7 mouse cellular contexts compared by ENCODE assay signal in the genomic region with DNA sequence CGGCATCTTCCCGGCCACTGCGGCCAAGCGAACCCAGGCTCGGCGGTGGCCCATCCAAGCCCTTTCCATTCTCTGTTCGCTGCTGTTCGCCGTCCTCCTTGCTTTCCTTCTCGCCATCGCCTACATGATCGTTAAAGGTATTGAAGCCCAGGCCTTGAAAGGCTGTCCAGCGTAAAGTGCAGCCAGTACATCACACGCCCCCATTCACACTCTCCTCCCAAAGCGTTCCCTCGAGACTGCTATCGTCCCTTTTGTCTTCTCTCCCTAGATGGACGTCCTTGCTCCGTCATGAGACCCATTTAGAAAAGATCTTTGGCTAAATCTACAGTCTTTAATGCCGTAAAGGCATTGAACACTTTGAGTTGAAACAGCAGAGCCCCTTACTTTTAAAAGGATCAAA. TPM values are rescaled to one million over a fixed set of nuclear protein-coding genes. Genes with fewer than 3 reads are reported as not detected.
DNase-seq lines count a peak whose midpoint lies in the region; ATAC-seq lines count a peak whose summit lies in the region.

No protein-coding gene starts in this region.

- no peaks in the 10 kb centered on the region for H3K27me3 ChIP-seq in megakaryocyte, embryonic 14.5 days (replicated peaks)
- no peaks in the 10 kb centered on the region for H3K27me3 ChIP-seq in hindbrain, embryonic 15.5 days
- H3K27me3 ChIP-seq in neural tube, embryonic 12.5 days (replicated peaks) = no peaks in the 10 kb centered on the region

- no peak for ATAC-seq in megakaryocyte, adult 5-6 weeks (ENCODE audit: poor library complexity, severe bottlenecking)
- no peak; the same call in 1 of the 2 replicates for ATAC-seq in hindbrain, embryonic 15.5 days (ENCODE audit: low FRiP score, low read depth)
- ATAC-seq in neural tube, embryonic 12.5 days (ENCODE audit: low FRiP score, low read depth) = 0 out of 2 replicates have a peak, but pooled peaks have one; percentile 0

- peak overlapping the region; percentile 98 for H3K4me3 ChIP-seq in megakaryocyte, embryonic 14.5 days (replicated peaks)
- H3K4me3 ChIP-seq in hindbrain, embryonic 15.5 days = peak overlapping the region; percentile 81
- H3K4me3 ChIP-seq in neural tube, embryonic 12.5 days = peak overlapping the region; percentile 82

- peaks cover 34% of the 10 kb centered on the region for H3K4me1 ChIP-seq in megakaryocyte, embryonic 14.5 days
- H3K4me1 ChIP-seq in hindbrain, embryonic 15.5 days (replicated peaks) = peaks cover 33% of the 10 kb centered on the region
- H3K4me1 ChIP-seq in neural tube, embryonic 12.5 days = peaks cover 15% of the 10 kb centered on the region

- under 1% methylated on average over 19 of the region's 20 CpGs for WGBS in hindbrain, embryonic 15.5 days
- WGBS in neural tube, embryonic 12.5 days = 1% methylated on average over 20 of the region's 20 CpGs

- no peaks in the 10 kb centered on the region for H3K9me3 ChIP-seq in megakaryocyte, embryonic 14.5 days
- no peaks in the 10 kb centered on the region for H3K9me3 ChIP-seq in hindbrain, embryonic 15.5 days
- H3K9me3 ChIP-seq in neural tube, embryonic 12.5 days = no peaks in the 10 kb centered on the region

- peak overlapping the region; percentile 82 for H3K4me2 ChIP-seq in hindbrain, embryonic 15.5 days
- peak overlapping the region; percentile 65 for H3K4me2 ChIP-seq in neural tube, embryonic 12.5 days (replicated peaks)

- peak overlapping the region; percentile 96 for H3K27ac ChIP-seq in hindbrain, embryonic 15.5 days (replicated peaks)
- H3K27ac ChIP-seq in neural tube, embryonic 12.5 days = peak overlapping the region; percentile 57; the same call in 1 of the 2 replicates

- peak overlapping the region; percentile 57 for H3K9ac ChIP-seq in hindbrain, embryonic 15.5 days
- peak overlapping the region; percentile 74 for H3K9ac ChIP-seq in neural tube, embryonic 12.5 days

- peak; percentile 42 for DNase-seq in c-Kit-positive CD71-positive TER-119-positive erythroid progenitor cells, embryonic 14.5 days (ENCODE audit: low spot score)
- no peak for DNase-seq in adrenal gland, adult 8-10 months
- no peak for DNase-seq in left cerebral cortex, adult 9 months (ENCODE audit: low spot score in 2 of 2)

- H3K36me3 ChIP-seq in megakaryocyte, embryonic 14.5 days (replicated peaks; ENCODE audit: low read length) = peaks cover 45% of the 10 kb centered on the region
- peaks cover 7% of the 10 kb centered on the region; the same call in 1 of the 2 replicates for H3K36me3 ChIP-seq in hindbrain, embryonic 15.5 days
- H3K36me3 ChIP-seq in neural tube, embryonic 12.5 days = peaks cover 17% of the 10 kb centered on the region

RNA-seq across cellular contexts. Expression of gene Arl6ip6, which starts 0.9 kb away (rescaled TPM):
- 14.8 and 23.1 TPM in 2 replicates for polyA plus RNA-seq in megakaryocyte, embryonic 14.5 days (2012; ENCODE audit: insufficient read depth, low replicate concordance)
- 55.5 and 65.5 TPM in 2 replicates for total RNA-seq in megakaryocyte, adult 5-6 weeks (2015)
- 38.7 and 41.4 TPM in 2 replicates for total RNA-seq in megakaryocyte, adult 5-6 weeks (2017)
- polyA plus RNA-seq in hindbrain, embryonic 15.5 days (2015; fragmentation: Nextera tagmentation; extraction: Ambion mirVana) = 30.2 and 32.2 TPM in 2 replicates
- 43.7 and 46.4 TPM in 2 replicates for polyA plus RNA-seq in neural tube, embryonic 12.5 days (2016; fragmentation: Nextera tagmentation; extraction: Ambion mirVana)
- 10 to 100 TPM; 19.2 to 27.1 (median 21.4) TPM for total RNA-seq in adrenal gland, adult 8-10 months (2022)

RNA-seq across cellular contexts. Expression of gene Prpf40a, which starts 1.3 kb away (rescaled TPM):
- polyA plus RNA-seq in megakaryocyte, embryonic 14.5 days (2012; ENCODE audit: insufficient read depth, low replicate concordance) = 2.7 and 8.1 TPM in 2 replicates
- total RNA-seq in megakaryocyte, adult 5-6 weeks (2015) = 98.2 and 107 TPM in 2 replicates
- 190 and 201 TPM in 2 replicates for total RNA-seq in megakaryocyte, adult 5-6 weeks (2017)
- polyA plus RNA-seq in hindbrain, embryonic 15.5 days (2015; fragmentation: Nextera tagmentation; extraction: Ambion mirVana) = 90.0 and 96.9 TPM in 2 replicates
- 142 and 152 TPM in 2 replicates for polyA plus RNA-seq in neural tube, embryonic 12.5 days (2016; fragmentation: Nextera tagmentation; extraction: Ambion mirVana)
- 10 to 100 TPM; 76.1 to 81.2 (median 76.7) TPM for total RNA-seq in adrenal gland, adult 8-10 months (2022)

Comparison
In these comparisons a context has a peak if more than half of its experiments do, and no peak if none do; other contexts are left out.
1. RNA of gene Prpf40a, which starts 1.3 kb away (polyA plus RNA-seq): 142 to 152 TPM in neural tube, embryonic 12.5 days and 90.0 to 96.9 TPM in hindbrain, embryonic 15.5 days; 2.7 to 8.1 TPM in megakaryocyte, embryonic 14.5 days; every median in the first group is over 10 times any median in the second.
2. Peak in every context shown above with its lines, with median percentiles within 50 percentile points of each other: H3K4me3 ChIP-seq.